Mouse (Mus musculus): ENCODE measurements around the gene Aqp3. TPM values are rescaled to one million over a fixed set of nuclear protein-coding genes. Genes with fewer than 3 reads are reported as not detected.

Aqp3 gene
- polyA plus RNA-seq, 1 experiment from 2014 or later = 1.3 TPM

DNA sequence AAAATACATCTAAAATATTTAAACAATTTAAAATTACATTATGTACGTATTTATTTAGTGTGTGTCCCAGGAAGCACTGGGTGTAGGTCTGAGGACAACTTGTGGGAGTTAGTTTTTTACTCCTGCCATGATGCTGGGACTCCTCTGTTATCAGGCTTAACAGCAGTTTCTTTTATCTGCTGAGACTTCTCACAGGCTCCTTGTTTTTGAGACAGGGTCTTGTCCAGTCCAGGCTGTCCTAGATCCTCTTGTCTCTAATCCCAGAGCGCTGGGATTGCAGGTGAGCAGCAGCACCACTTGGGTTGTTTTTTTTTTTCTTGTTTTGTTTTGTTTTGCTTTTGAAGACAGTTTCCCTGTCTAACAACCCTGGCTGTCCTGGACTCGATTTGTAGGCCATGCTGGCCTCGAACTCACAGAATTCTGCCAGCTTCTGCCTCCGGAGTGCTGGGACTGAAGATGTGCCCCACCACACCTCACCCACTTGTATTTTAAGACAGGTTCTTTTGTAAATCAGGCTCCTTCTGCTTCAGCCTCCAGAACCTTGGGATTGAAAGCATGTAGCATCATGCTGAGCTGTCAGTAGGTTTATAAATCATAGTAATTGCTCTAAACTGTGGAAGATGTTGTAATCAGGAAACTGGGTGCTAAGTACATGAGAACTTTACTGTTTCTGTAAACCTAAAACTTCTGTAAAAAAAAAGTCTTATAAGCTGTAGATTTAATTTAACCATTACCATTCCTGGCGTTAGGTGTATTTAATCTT lies 35.7 kb upstream of the Aqp3 start:
- H3K27ac ChIP-seq (ENCODE audit: low read depth, low read length) = no peak overlapping the region
- WGBS = 77% methylated on average over 6 of the region's 6 CpGs
- no peak overlapping the region for H3K4me2 ChIP-seq (replicated peaks; ENCODE audit: low read depth, low read length)
- ATAC-seq (ENCODE audit: low FRiP score) (no peak), DNase-seq (ENCODE audit: low spot score) (no peak)
- no peak overlapping the region for H3K9ac ChIP-seq (ENCODE audit: low read depth, low read length)
- no peak overlapping the region for H3K4me3 ChIP-seq (ENCODE audit: low read depth, low read length)
- no peaks in the 10 kb centered on the region for H3K36me3 ChIP-seq (ENCODE audit: control insufficient read depth, insufficient read depth, low read length)
- no peaks in the 10 kb centered on the region for H3K27me3 ChIP-seq (ENCODE audit: control insufficient read depth, insufficient read depth, low read length)
- H3K4me1 ChIP-seq (replicated peaks; ENCODE audit: control insufficient read depth, insufficient read depth, low read length) = no peaks in the 10 kb centered on the region
- no peaks in the 10 kb centered on the region for H3K9me3 ChIP-seq (ENCODE audit: control insufficient read depth, low read length)

DNA sequence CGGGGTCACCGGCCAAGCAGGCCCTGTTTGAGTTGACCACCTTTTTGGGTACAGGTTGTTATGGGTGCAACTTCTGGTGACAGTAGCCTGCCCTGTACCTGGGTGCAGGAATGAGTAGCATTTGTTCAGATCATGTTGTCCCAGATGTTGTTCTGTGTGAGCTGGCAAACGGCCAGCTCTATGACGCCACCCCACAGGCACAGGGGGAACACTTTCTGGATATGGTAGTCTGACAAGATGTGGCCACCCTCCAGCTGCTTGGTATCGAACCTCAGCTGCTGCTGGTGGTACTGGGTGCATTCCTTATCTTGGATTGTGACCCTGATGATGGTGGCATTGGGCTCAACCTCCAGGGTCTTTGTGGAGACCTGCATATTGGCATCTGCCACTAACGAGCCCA lies 34.5 kb upstream of the Aqp3 start:
- DNase-seq (ENCODE audit: low spot score) = no peak
- Histone ChIP-seq H3K4me3 (ENCODE audit: low read depth, low read length) (no peak overlapping the region), H3K4me1 (replicated peaks; ENCODE audit: control insufficient read depth, insufficient read depth, low read length) (no peaks in the 10 kb centered on the region), H3K4me2 (replicated peaks; ENCODE audit: low read depth, low read length) (no peak overlapping the region), H3K36me3 (ENCODE audit: control insufficient read depth, insufficient read depth, low read length) (no peaks in the 10 kb centered on the region), H3K9me3 (ENCODE audit: control insufficient read depth, low read length) (no peaks in the 10 kb centered on the region), H3K27ac (ENCODE audit: low read depth, low read length) (no peak overlapping the region), H3K9ac (ENCODE audit: low read depth, low read length) (no peak overlapping the region), H3K27me3 (ENCODE audit: control insufficient read depth, insufficient read depth, low read length) (no peaks in the 10 kb centered on the region)
- no peak for ATAC-seq (ENCODE audit: low FRiP score)
- 81% methylated on average over 6 of the region's 6 CpGs for WGBS

DNA sequence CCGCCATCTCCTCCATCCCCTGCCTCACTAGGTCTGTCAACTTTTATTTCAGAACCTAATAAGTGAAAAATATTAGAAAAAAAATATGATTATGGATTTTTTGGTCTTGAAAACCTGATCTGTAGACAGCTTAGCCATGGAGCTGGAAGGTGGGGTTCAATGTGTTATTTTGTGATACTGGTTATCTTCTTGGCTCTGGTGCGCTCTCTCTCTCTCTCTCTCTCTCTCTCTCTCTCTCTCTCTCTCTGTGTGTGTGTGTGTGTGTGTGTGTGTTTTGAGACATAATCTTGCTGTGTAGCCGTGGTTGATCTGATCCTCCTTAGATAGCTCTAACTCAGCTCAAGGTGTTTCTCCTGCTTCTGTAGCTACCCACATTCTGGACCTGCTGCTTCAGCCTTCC lies 31.9 kb upstream of the Aqp3 start:
- Histone ChIP-seq H3K27ac (ENCODE audit: low read depth, low read length) (no peak overlapping the region), H3K36me3 (ENCODE audit: control insufficient read depth, insufficient read depth, low read length) (no peaks in the 10 kb centered on the region), H3K27me3 (ENCODE audit: control insufficient read depth, insufficient read depth, low read length) (no peaks in the 10 kb centered on the region), H3K4me3 (ENCODE audit: low read depth, low read length) (no peak overlapping the region), H3K9ac (ENCODE audit: low read depth, low read length) (no peak overlapping the region), H3K4me1 (replicated peaks; ENCODE audit: control insufficient read depth, insufficient read depth, low read length) (no peaks in the 10 kb centered on the region), H3K9me3 (ENCODE audit: control insufficient read depth, low read length) (no peaks in the 10 kb centered on the region), H3K4me2 (replicated peaks; ENCODE audit: low read depth, low read length) (no peak overlapping the region)
- ATAC-seq (ENCODE audit: low FRiP score) = no peak
- DNase-seq (ENCODE audit: low spot score) = no peak
- WGBS = 77% methylated on average over 3 of the region's 3 CpGs

GRCm38 (mm10) chr4:41129406-41129805 lies 31.4 kb upstream of the Aqp3 start:
- no peaks in the 10 kb centered on the region for H3K9me3 ChIP-seq (ENCODE audit: control insufficient read depth, low read length)
- no peaks in the 10 kb centered on the region for H3K27me3 ChIP-seq (ENCODE audit: control insufficient read depth, insufficient read depth, low read length)
- no peaks in the 10 kb centered on the region for H3K36me3 ChIP-seq (ENCODE audit: control insufficient read depth, insufficient read depth, low read length)
- DNase-seq (ENCODE audit: low spot score) = peak; percentile 66
- no peaks in the 10 kb centered on the region for H3K4me1 ChIP-seq (replicated peaks; ENCODE audit: control insufficient read depth, insufficient read depth, low read length)
- ATAC-seq (ENCODE audit: low FRiP score) = peak; percentile 43; the same call in 1 of the 2 replicates
- H3K9ac ChIP-seq (ENCODE audit: low read depth, low read length) = no peak overlapping the region
- 7% methylated on average over 2 of the region's 2 CpGs for WGBS
- H3K27ac ChIP-seq (ENCODE audit: low read depth, low read length) = no peak overlapping the region
- H3K4me2 ChIP-seq (replicated peaks; ENCODE audit: low read depth, low read length) = no peak overlapping the region
- H3K4me3 ChIP-seq (ENCODE audit: low read depth, low read length) = no peak overlapping the region

GRCm38 (mm10) chr4:41124180-41124951 lies 26.4 kb upstream of the Aqp3 start, which contains the start of gene Nol6:
Gene Nol6 (minus strand): TSS chr4:41124455.
- no peaks in the 10 kb centered on the region for H3K9me3 ChIP-seq (ENCODE audit: control insufficient read depth, low read length)
- no peaks in the 10 kb centered on the region for H3K4me1 ChIP-seq (replicated peaks; ENCODE audit: control insufficient read depth, insufficient read depth, low read length)
- H3K9ac ChIP-seq (ENCODE audit: low read depth, low read length) = peak within 1 kb of the TSS; percentile 57
- H3K36me3 ChIP-seq (ENCODE audit: control insufficient read depth, insufficient read depth, low read length) = peaks cover 3% of the 10 kb centered on the region; the same call in 1 of the 2 replicates
- ATAC-seq (ENCODE audit: low FRiP score) (peak; percentile 100), DNase-seq (ENCODE audit: low spot score) (peak; percentile 98)
- 3% methylated on average over 29 of the region's 29 CpGs for WGBS
- H3K27me3 ChIP-seq (ENCODE audit: control insufficient read depth, insufficient read depth, low read length) = no peaks in the 10 kb centered on the region
- peak within 1 kb of the TSS; percentile 70 for H3K4me2 ChIP-seq (replicated peaks; ENCODE audit: low read depth, low read length)
- H3K27ac ChIP-seq (ENCODE audit: low read depth, low read length) = no peak within 1 kb of the TSS
- peak within 1 kb of the TSS; percentile 61 for H3K4me3 ChIP-seq (ENCODE audit: low read depth, low read length)

- Histone ChIP-seq H3K4me3 (ENCODE audit: low read depth, low read length) (no peak overlapping the region), H3K9ac (ENCODE audit: low read depth, low read length) (no peak overlapping the region), H3K4me1 (replicated peaks; ENCODE audit: control insufficient read depth, insufficient read depth, low read length) (no peaks in the 10 kb centered on the region), H3K9me3 (ENCODE audit: control insufficient read depth, low read length) (no peaks in the 10 kb centered on the region), H3K36me3 (ENCODE audit: control insufficient read depth, insufficient read depth, low read length) (peaks cover 16% of the 10 kb centered on the region; the same call in 1 of the 2 replicates), H3K4me2 (replicated peaks; ENCODE audit: low read depth, low read length) (no peak overlapping the region), H3K27ac (ENCODE audit: low read depth, low read length) (no peak overlapping the region), H3K27me3 (ENCODE audit: control insufficient read depth, insufficient read depth, low read length) (no peaks in the 10 kb centered on the region)
- DNase-seq (ENCODE audit: low spot score) (peak; percentile 77), ATAC-seq (ENCODE audit: low FRiP score) (peak; percentile 25; the same call in 1 of the 2 replicates)
- WGBS = 78% methylated on average over 11 of the region's 11 CpGs
Measured at GRCm38 (mm10) chr4:41118706-41119292, 20.8 kb upstream of the Aqp3 start.

- Histone ChIP-seq H3K9me3 (ENCODE audit: control insufficient read depth, low read length) (no peaks in the 10 kb centered on the region), H3K4me1 (replicated peaks; ENCODE audit: control insufficient read depth, insufficient read depth, low read length) (no peaks in the 10 kb centered on the region), H3K9ac (ENCODE audit: low read depth, low read length) (no peak overlapping the region), H3K4me3 (ENCODE audit: low read depth, low read length) (no peak overlapping the region), H3K36me3 (ENCODE audit: control insufficient read depth, insufficient read depth, low read length) (peaks cover 16% of the 10 kb centered on the region; the same call in 1 of the 2 replicates), H3K27ac (ENCODE audit: low read depth, low read length) (no peak overlapping the region), H3K4me2 (replicated peaks; ENCODE audit: low read depth, low read length) (no peak overlapping the region), H3K27me3 (ENCODE audit: control insufficient read depth, insufficient read depth, low read length) (no peaks in the 10 kb centered on the region)
- ATAC-seq (ENCODE audit: low FRiP score) = no peak
- DNase-seq (ENCODE audit: low spot score) = no peak
- 79% methylated on average over 3 of the region's 3 CpGs for WGBS
Measured at GRCm38 (mm10) chr4:41116817-41117216, 18.8 kb upstream of the Aqp3 start.

GRCm38 (mm10) chr4:41115793-41116192 lies 17.8 kb upstream of the Aqp3 start:
- DNase-seq (ENCODE audit: low spot score) = no peak
- H3K4me2 ChIP-seq (replicated peaks; ENCODE audit: low read depth, low read length) = no peak overlapping the region
- WGBS = 97% methylated on average over 15 of the region's 15 CpGs
- H3K4me1 ChIP-seq (replicated peaks; ENCODE audit: control insufficient read depth, insufficient read depth, low read length) = no peaks in the 10 kb centered on the region
- H3K9me3 ChIP-seq (ENCODE audit: control insufficient read depth, low read length) = no peaks in the 10 kb centered on the region
- no peak overlapping the region for H3K4me3 ChIP-seq (ENCODE audit: low read depth, low read length)
- H3K27me3 ChIP-seq (ENCODE audit: control insufficient read depth, insufficient read depth, low read length) = no peaks in the 10 kb centered on the region
- ATAC-seq (ENCODE audit: low FRiP score) = no peak
- H3K9ac ChIP-seq (ENCODE audit: low read depth, low read length) = no peak overlapping the region
- H3K36me3 ChIP-seq (ENCODE audit: control insufficient read depth, insufficient read depth, low read length) = peaks cover 16% of the 10 kb centered on the region; the same call in 1 of the 2 replicates
- no peak overlapping the region for H3K27ac ChIP-seq (ENCODE audit: low read depth, low read length)

All from hindbrain, embryonic 11.5 days (tissue).